Mouse (Mus musculus) thymus, adult 2 months (tissue): ENCODE results near the gene Recql.
A peak's percentile ranks its signal among the peaks of the same experiment; 100 is the strongest.

Experiments used
- CTCF ChIP-seq: fragments of 200-500 bp; IDR thresholded peaks from 2 replicates; pipeline ENCODE4 v1.5.1; 2012; ENCODE audit warnings: mild to moderate bottlenecking, control low read depth, low read length, moderate library complexity, borderline replicate concordance; ENCODE audit not compliant: control insufficient read depth, poor library complexity, insufficient read depth; ENCODE audit errors: extremely low read depth
- POLR2A ChIP-seq: fragments of 200-500 bp; IDR thresholded peaks from 2 replicates; pipeline ENCODE4 v1.6.1; 2012; ENCODE audit warnings: mild to moderate bottlenecking, low read length, control low read depth, moderate library complexity; ENCODE audit not compliant: control insufficient read depth, poor library complexity, insufficient read depth; ENCODE audit errors: extremely low read depth

- TF ChIP-seq POLR2A, result peak; percentile 42; the same call in 1 of the 2 replicates
- TF ChIP-seq CTCF, result peak; percentile 51; the same call in 1 of the 2 replicates
Observed at GRCm38 (mm10) chr6:142345440-142346038, 41.3 kb downstream of the Recql start, which contains the start of gene Pyroxd1.
